Mouse (Mus musculus) bone marrow macrophage, adult 2 months (primary cell): Measurements from ENCODE around the gene Thsd4.

ENCODE experiments used
- CTCF ChIP-seq: IDR thresholded peaks from 2 replicates; pipeline ENCODE4 v1.5.1; 2012; ENCODE audit warnings: low read depth, mild to moderate bottlenecking, low read length, moderate library complexity
- POLR2A ChIP-seq: IDR thresholded peaks from 2 replicates; pipeline ENCODE4 v1.6.1; 2012; ENCODE audit warnings: mild to moderate bottlenecking, low read depth, low read length, borderline replicate concordance

DNA sequence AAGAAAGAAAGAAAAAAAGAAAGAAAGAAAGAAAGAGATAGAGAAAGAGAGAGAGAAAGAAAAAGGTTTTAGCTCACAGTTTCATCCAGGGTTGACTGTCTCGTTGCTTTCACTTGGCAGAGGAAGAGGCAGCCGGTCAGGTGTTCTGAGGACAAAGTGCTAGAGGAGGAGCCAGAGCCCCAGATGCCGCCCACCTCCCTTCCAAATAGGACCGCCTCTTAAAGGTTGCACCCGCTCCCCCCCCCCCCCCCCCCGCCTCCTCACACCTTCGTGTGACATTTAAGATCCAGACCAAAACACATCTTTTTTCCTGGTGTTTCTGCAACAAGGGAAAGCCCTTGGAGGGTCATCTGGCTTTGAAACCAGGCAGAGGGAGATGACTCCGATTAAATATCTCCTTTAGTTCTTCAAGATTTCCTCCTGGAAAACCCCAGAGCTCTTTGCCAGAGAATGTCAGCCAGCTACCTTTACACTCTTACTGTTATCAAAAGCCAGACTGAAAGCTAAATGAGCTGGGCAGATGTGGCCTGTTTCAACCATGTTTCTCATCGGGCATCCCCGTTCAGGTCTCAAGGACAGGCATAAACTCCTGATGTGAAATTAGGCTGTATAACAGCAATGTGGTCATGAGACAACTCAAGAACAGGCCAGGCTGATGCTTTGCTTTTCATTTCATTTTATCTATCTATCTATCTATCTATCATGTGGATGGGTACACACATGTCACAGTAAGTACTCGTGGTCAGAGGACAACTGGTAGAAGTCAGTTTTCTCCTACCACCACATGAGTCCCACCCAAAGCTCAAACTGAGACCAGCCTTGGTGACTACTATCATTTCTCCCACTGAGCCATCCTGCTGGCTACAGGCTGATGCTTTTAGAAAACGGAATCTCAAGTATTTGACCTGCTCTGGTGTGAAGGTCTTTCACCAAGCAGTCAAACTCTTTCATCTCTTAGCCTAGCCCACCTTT is 580.6 kb downstream of the Thsd4 start:
- TF ChIP-seq CTCF (no peak), POLR2A (no peak)
